Mouse (Mus musculus) kidney, embryonic 16.5 days (tissue): ENCODE data around the gene Nfix. TPM values are rescaled to one million over a fixed set of nuclear protein-coding genes. Genes with fewer than 3 reads are reported as not detected.

Source experiments
- ATAC-seq: fragments of 200-750 bp; cut with Nextera tagmentation; 2 replicates; pipeline ENCODE4 v1.8.0; 2017; ENCODE audit warnings: moderate TSS enrichment; ENCODE audit not compliant: low FRiP score, low TSS enrichment
- H3K27ac ChIP-seq: fragments of 300-500 bp; sonication (generic); 2 replicates; pipeline ENCODE4 v1.5.1; 2014; ENCODE audit warnings: low read length
- H3K27me3 ChIP-seq: fragments of 300-500 bp; sonication (generic); 2 replicates; pipeline ENCODE4 v1.6.1; 2014; ENCODE audit warnings: low read length, control low read depth, mixed read lengths; ENCODE audit not compliant: insufficient read depth
- H3K36me3 ChIP-seq: fragments of 300-500 bp; sonication (generic); 2 replicates; pipeline ENCODE4 v1.6.1; 2014; ENCODE audit warnings: low read length, control low read depth, mixed read lengths; ENCODE audit not compliant: insufficient read depth
- H3K4me1 ChIP-seq: fragments of 300-500 bp; sonication (generic); 2 replicates; pipeline ENCODE4 v1.6.1; 2014; ENCODE audit warnings: low read length, control low read depth, mixed read lengths; ENCODE audit not compliant: insufficient read depth
- H3K4me2 ChIP-seq: fragments of 300-500 bp; sonication (generic); replicated peaks from 2 replicates; pipeline ENCODE4 v1.6.1; 2014; ENCODE audit warnings: low read depth, low read length
- H3K4me3 ChIP-seq: fragments of 300-500 bp; sonication (generic); 2 replicates; pipeline ENCODE4 v1.5.1; 2014; ENCODE audit warnings: mild to moderate bottlenecking, low read length
- H3K9ac ChIP-seq: fragments of 300-500 bp; sonication (generic); replicated peaks from 2 replicates; pipeline ENCODE4 v1.6.1; 2014; ENCODE audit warnings: low read length
- H3K9me3 ChIP-seq: fragments of 300-500 bp; sonication (generic); 2 replicates; pipeline ENCODE4 v1.6.1; 2016; ENCODE audit warnings: low read length, control low read depth
- WGBS: fragments of 180-500 bp; shearing (Covaris S2); extraction: QIAGEN DNeasy Blood & Tissue Kit; methylation state at CpG from one replicate; pipeline ENCODE4 v1.1.7; 2014; 5-methylcytosine and 5-hydroxymethylcytosine counted together
- polyA plus RNA-seq: library from polyadenylated mRNA; unstranded; fragments of >200 nt; fragmentation: Nextera tagmentation; extraction: Ambion mirVana; gene quantifications from 2 replicates; pipeline ENCODE4 v1.2.1, GENCODE M21; 2015

Nfix gene
- polyA plus RNA-seq, 1 experiment from 2014 or later = 14.8 TPM

- Histone ChIP-seq H3K9ac (peak overlapping the region; percentile 61), H3K27me3 (peaks cover 69% of the 10 kb centered on the region), H3K36me3 (no peaks in the 10 kb centered on the region), H3K9me3 (no peaks in the 10 kb centered on the region), H3K4me3 (peak overlapping the region; percentile 29), H3K27ac (peak overlapping the region; percentile 50; the same call in 1 of the 2 replicates), H3K4me2 (peak overlapping the region; percentile 49), H3K4me1 (peaks cover 56% of the 10 kb centered on the region)
- 7% methylated on average over 45 of the region's 45 CpGs for WGBS
- ATAC-seq = no peak
Observed at GRCm38 (mm10) chr8:84706610-84707266, 93.4 kb downstream of the Nfix start.

GRCm38 (mm10) chr8:84705960-84706359 lies 94.2 kb downstream of the Nfix start:
- 0 out of 2 replicates have a peak overlapping the region, but pooled peaks have one; percentile 53 for H3K9ac ChIP-seq
- 8% methylated on average over 12 of the region's 12 CpGs for WGBS
- peaks cover 77% of the 10 kb centered on the region for H3K27me3 ChIP-seq
- ATAC-seq = no peak
- peaks cover 57% of the 10 kb centered on the region for H3K4me1 ChIP-seq
- no peak overlapping the region for H3K27ac ChIP-seq
- peak overlapping the region; percentile 52 for H3K4me2 ChIP-seq
- no peaks in the 10 kb centered on the region for H3K36me3 ChIP-seq
- H3K4me3 ChIP-seq = peak overlapping the region; percentile 31; the same call in 1 of the 2 replicates
- no peaks in the 10 kb centered on the region for H3K9me3 ChIP-seq

GRCm38 (mm10) chr8:84704867-84705831 lies 95.0 kb downstream of the Nfix start:
- no peak for ATAC-seq
- peaks cover 55% of the 10 kb centered on the region for H3K4me1 ChIP-seq
- peaks cover 78% of the 10 kb centered on the region for H3K27me3 ChIP-seq
- 3% methylated on average over 59 of the region's 61 CpGs for WGBS
- H3K4me2 ChIP-seq = peak overlapping the region; percentile 52
- no peaks in the 10 kb centered on the region for H3K36me3 ChIP-seq
- H3K27ac ChIP-seq = no peak overlapping the region
- H3K9me3 ChIP-seq = no peaks in the 10 kb centered on the region
- H3K4me3 ChIP-seq = peak overlapping the region; percentile 31
- H3K9ac ChIP-seq = peak overlapping the region; percentile 53

GRCm38 (mm10) chr8:84704356-84704755 lies 95.8 kb downstream of the Nfix start:
- WGBS = 3% methylated on average over 16 of the region's 16 CpGs
- Histone ChIP-seq H3K36me3 (peaks cover 2% of the 10 kb centered on the region; the same call in 1 of the 2 replicates), H3K4me1 (peaks cover 55% of the 10 kb centered on the region), H3K4me3 (peak overlapping the region; percentile 32), H3K27me3 (peaks cover 78% of the 10 kb centered on the region), H3K9ac (peak overlapping the region; percentile 3; the same call in 1 of the 2 replicates), H3K27ac (0 out of 2 replicates have a peak overlapping the region, but pooled peaks have one; percentile 31), H3K9me3 (no peaks in the 10 kb centered on the region), H3K4me2 (peak overlapping the region; percentile 52)
- no peak for ATAC-seq

GRCm38 (mm10) chr8:84703466-84704249 lies 96.5 kb downstream of the Nfix start:
- Histone ChIP-seq H3K27ac (peak overlapping the region; percentile 31; the same call in 1 of the 2 replicates), H3K4me1 (peaks cover 53% of the 10 kb centered on the region), H3K9me3 (no peaks in the 10 kb centered on the region), H3K27me3 (peaks cover 72% of the 10 kb centered on the region), H3K4me3 (peak overlapping the region; percentile 32), H3K4me2 (peak overlapping the region; percentile 52), H3K9ac (peak overlapping the region; percentile 44; the same call in 1 of the 2 replicates), H3K36me3 (peaks cover 9% of the 10 kb centered on the region)
- no peak for ATAC-seq
- 11% methylated on average over 38 of the region's 38 CpGs for WGBS

GRCm38 (mm10) chr8:84702963-84703465 lies 97.1 kb downstream of the Nfix start:
- peaks cover 15% of the 10 kb centered on the region for H3K36me3 ChIP-seq
- peak overlapping the region; percentile 40 for H3K4me3 ChIP-seq

GRCm38 (mm10) chr8:84702561-84702960 lies 97.6 kb downstream of the Nfix start:
- ATAC-seq = no peak
- no peaks in the 10 kb centered on the region for H3K9me3 ChIP-seq
- H3K4me1 ChIP-seq = peaks cover 44% of the 10 kb centered on the region
- peak overlapping the region; percentile 40 for H3K4me3 ChIP-seq
- H3K9ac ChIP-seq = peak overlapping the region; percentile 33
- peaks cover 61% of the 10 kb centered on the region for H3K27me3 ChIP-seq
- H3K4me2 ChIP-seq = peak overlapping the region; percentile 52
- H3K27ac ChIP-seq = no peak overlapping the region; the same call in 1 of the 2 replicates
- peaks cover 20% of the 10 kb centered on the region for H3K36me3 ChIP-seq
- 74% methylated on average over 9 of the region's 9 CpGs for WGBS

More at GRCm38 (mm10) chr8:84702963-84703465, 97.1 kb downstream of the Nfix start:
- Histone ChIP-seq H3K27me3 (peaks cover 65% of the 10 kb centered on the region), H3K9me3 (no peaks in the 10 kb centered on the region), H3K4me1 (peaks cover 48% of the 10 kb centered on the region), H3K27ac (no peak overlapping the region), H3K4me2 (peak overlapping the region; percentile 52), H3K9ac (no peak overlapping the region)
- ATAC-seq = no peak
- 77% methylated on average over 6 of the region's 6 CpGs for WGBS

GRCm38 (mm10) chr8:84700941-84701911 lies 98.9 kb downstream of the Nfix start, which contains the start of gene Lyl1:
TSS of gene Lyl1 (plus strand) at chr8:84701457.
- Histone ChIP-seq H3K4me2 (peak within 1 kb of the TSS; percentile 52), H3K27ac (peak within 1 kb of the TSS; percentile 82), H3K4me3 (peak within 1 kb of the TSS; percentile 40), H3K36me3 (peaks cover 33% of the 10 kb centered on the region), H3K9ac (peak within 1 kb of the TSS; percentile 48), H3K27me3 (peaks cover 48% of the 10 kb centered on the region), H3K4me1 (peaks cover 31% of the 10 kb centered on the region), H3K9me3 (no peaks in the 10 kb centered on the region)
- ATAC-seq = peak; percentile 69
- WGBS = 9% methylated on average over 34 of the region's 34 CpGs
